Mouse (Mus musculus): ENCODE measurements around the gene Cnot11. TPM values are rescaled to one million over a fixed set of nuclear protein-coding genes. Genes with fewer than 3 reads are reported as not detected.
"Not testable (repeated sequence)": the region's sequence is repeated elsewhere in the genome, so short reads cannot be mapped to it uniquely, and the experiment has no call there.

Gene Cnot11
- polyA plus RNA-seq, 1 experiment from 2014 or later, result 16.9 TPM

DNA sequence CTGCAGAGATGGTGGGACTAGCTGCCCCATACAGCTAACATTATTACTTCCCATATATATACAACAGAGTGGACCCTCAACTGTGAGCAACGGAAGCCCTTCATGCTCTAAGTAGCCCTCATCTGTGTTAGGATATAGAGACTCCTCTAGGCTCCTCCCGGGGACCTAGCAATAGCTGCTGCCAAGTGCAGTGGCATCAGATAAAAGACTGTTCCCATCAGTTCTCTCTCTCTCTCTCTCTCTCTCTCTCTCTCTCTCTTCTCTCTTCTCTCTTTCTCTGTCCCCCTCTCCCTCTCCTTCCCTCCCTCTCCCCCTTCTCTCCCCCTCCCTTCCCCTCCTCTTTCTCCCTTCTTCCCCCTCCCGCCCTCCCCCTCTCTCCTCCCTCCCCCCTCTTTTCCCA is 46.4 kb downstream of the Cnot11 start:
- Histone ChIP-seq H3K4me3 (replicated peaks; ENCODE audit: low read depth, low read length) (no peak overlapping the region), H3K27ac (replicated peaks; ENCODE audit: low read depth, low read length) (no peak overlapping the region), H3K36me3 (ENCODE audit: control insufficient read depth, insufficient read depth, low read length) (no peaks in the 10 kb centered on the region), H3K9me3 (ENCODE audit: control insufficient read depth, low read length) (no peaks in the 10 kb centered on the region), H3K27me3 (ENCODE audit: control insufficient read depth, insufficient read depth, low read length) (no peaks in the 10 kb centered on the region), H3K9ac (replicated peaks; ENCODE audit: low read length) (no peak overlapping the region), H3K4me1 (ENCODE audit: control insufficient read depth, insufficient read depth, low read length) (no peaks in the 10 kb centered on the region), H3K4me2 (ENCODE audit: low read length) (no peak overlapping the region)
- DNase-seq (no peak), ATAC-seq (ENCODE audit: low FRiP score, low TSS enrichment) (no peak)
- WGBS, result 84% methylated on average over 2 of the region's 3 CpGs

DNA sequence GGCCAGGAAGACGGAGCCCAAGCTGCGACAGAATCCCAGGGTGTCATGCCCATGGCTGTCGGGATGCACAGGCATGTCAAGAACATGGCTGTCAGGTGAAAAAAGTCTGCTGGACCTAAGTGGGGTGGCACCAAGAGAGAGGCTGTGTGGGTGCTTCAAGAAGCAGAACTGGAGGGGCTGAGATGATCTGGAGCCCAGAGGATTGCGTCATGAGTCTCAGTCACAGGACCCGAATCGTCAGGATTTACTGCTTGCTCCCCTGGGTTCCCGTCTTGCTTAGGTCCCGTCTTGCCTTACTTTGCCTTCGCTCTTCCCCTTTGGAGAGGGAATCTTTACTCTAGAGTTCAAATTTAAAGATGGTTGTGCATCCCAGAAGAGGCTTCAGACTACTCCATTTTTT is 48.4 kb downstream of the Cnot11 start:
- Histone ChIP-seq H3K4me3 (replicated peaks; ENCODE audit: low read depth, low read length) (no peak overlapping the region), H3K36me3 (ENCODE audit: control insufficient read depth, insufficient read depth, low read length) (no peaks in the 10 kb centered on the region), H3K4me1 (ENCODE audit: control insufficient read depth, insufficient read depth, low read length) (no peaks in the 10 kb centered on the region), H3K27ac (replicated peaks; ENCODE audit: low read depth, low read length) (no peak overlapping the region), H3K9ac (replicated peaks; ENCODE audit: low read length) (no peak overlapping the region), H3K4me2 (ENCODE audit: low read length) (no peak overlapping the region), H3K27me3 (ENCODE audit: control insufficient read depth, insufficient read depth, low read length) (no peaks in the 10 kb centered on the region), H3K9me3 (ENCODE audit: control insufficient read depth, low read length) (no peaks in the 10 kb centered on the region)
- no peak for DNase-seq
- no peak for ATAC-seq (ENCODE audit: low FRiP score, low TSS enrichment)
- 90% methylated on average over 9 of the region's 9 CpGs for WGBS

DNA sequence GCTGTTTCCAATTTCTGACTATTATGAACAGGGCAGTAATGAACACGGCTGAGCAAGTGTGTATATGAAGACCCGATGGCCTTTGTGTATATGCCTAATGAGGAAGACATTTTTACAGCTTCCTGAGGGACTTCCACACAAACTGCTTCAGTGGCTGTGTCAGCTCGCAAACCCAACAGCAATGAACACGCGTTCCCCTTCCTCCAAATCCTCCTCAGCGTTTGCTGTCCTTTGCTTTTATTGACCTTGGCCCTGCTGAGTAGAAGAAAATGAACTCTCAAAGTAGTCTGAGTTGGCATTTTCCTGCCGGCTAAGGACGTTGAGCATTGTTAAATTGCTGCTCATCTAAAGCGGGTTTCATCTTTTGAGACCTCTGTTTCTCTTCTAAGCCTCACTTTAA is 50.6 kb downstream of the Cnot11 start:
- H3K4me2 ChIP-seq (ENCODE audit: low read length), result no peak overlapping the region
- H3K4me3 ChIP-seq (replicated peaks; ENCODE audit: low read depth, low read length), result no peak overlapping the region
- ATAC-seq (ENCODE audit: low FRiP score, low TSS enrichment) (no peak), DNase-seq (no peak)
- H3K27me3 ChIP-seq (ENCODE audit: control insufficient read depth, insufficient read depth, low read length), result no peaks in the 10 kb centered on the region
- no peak overlapping the region for H3K27ac ChIP-seq (replicated peaks; ENCODE audit: low read depth, low read length)
- no peak overlapping the region for H3K9ac ChIP-seq (replicated peaks; ENCODE audit: low read length)
- no peaks in the 10 kb centered on the region for H3K9me3 ChIP-seq (ENCODE audit: control insufficient read depth, low read length)
- WGBS, result 88% methylated on average over 9 of the region's 9 CpGs
- no peaks in the 10 kb centered on the region for H3K36me3 ChIP-seq (ENCODE audit: control insufficient read depth, insufficient read depth, low read length)
- H3K4me1 ChIP-seq (ENCODE audit: control insufficient read depth, insufficient read depth, low read length), result no peaks in the 10 kb centered on the region

DNA sequence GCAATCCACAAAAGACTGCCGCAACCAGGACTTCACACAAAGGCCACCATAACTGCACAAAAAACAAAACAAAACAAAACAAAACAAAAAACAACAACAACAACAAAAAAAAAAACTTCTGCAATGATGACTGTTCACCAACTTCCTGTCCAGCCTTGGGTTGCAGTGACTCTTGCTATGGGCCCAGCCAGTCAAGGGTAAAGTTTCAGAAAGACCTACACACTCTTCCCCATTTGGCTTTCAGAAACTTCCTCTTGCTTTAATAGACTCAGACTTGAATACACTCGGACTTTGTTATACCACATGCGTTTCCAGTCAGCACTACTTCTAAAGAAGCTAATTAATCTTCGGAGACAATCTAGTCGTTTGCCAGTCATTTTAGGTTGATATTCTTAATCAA is 55.4 kb downstream of the Cnot11 start:
- no peak overlapping the region for H3K9ac ChIP-seq (replicated peaks; ENCODE audit: low read length)
- no peak overlapping the region for H3K4me2 ChIP-seq (ENCODE audit: low read length)
- no peaks in the 10 kb centered on the region for H3K9me3 ChIP-seq (ENCODE audit: control insufficient read depth, low read length)
- ATAC-seq (ENCODE audit: low FRiP score, low TSS enrichment) (no peak), DNase-seq (no peak)
- no peaks in the 10 kb centered on the region for H3K4me1 ChIP-seq (ENCODE audit: control insufficient read depth, insufficient read depth, low read length)
- 94% methylated on average over 5 of the region's 5 CpGs for WGBS
- no peaks in the 10 kb centered on the region for H3K27me3 ChIP-seq (ENCODE audit: control insufficient read depth, insufficient read depth, low read length)
- no peak overlapping the region for H3K4me3 ChIP-seq (replicated peaks; ENCODE audit: low read depth, low read length)
- H3K27ac ChIP-seq (replicated peaks; ENCODE audit: low read depth, low read length), result no peak overlapping the region
- H3K36me3 ChIP-seq (ENCODE audit: control insufficient read depth, insufficient read depth, low read length), result no peaks in the 10 kb centered on the region

DNA sequence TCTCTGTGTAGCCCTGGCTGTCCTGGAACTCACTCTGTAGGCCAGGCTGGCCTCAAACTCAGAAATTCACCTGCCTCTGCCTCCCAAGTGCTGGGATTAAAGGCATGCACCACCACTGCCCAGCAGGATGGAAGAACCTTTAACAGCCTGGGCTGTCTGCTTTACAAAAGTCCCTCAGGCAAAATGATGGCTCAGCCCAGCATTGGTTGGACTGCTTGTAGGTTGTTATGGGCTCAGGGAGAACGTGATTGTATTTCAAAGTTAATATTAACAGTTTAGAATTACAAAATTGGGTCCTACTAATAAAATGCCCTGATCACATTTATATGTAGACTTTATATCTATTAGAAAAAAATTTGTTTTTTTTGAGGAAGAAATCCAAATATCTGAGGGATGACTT is 56.8 kb downstream of the Cnot11 start:
- not testable (repeated sequence) for H3K9ac ChIP-seq (replicated peaks; ENCODE audit: low read length); H3K9me3 ChIP-seq (ENCODE audit: control insufficient read depth, low read length); H3K27me3 ChIP-seq (ENCODE audit: control insufficient read depth, insufficient read depth, low read length); H3K4me2 ChIP-seq (ENCODE audit: low read length); H3K27ac ChIP-seq (replicated peaks; ENCODE audit: low read depth, low read length); DNase-seq; H3K4me1 ChIP-seq (ENCODE audit: control insufficient read depth, insufficient read depth, low read length); H3K4me3 ChIP-seq (replicated peaks; ENCODE audit: low read depth, low read length); ATAC-seq (ENCODE audit: low FRiP score, low TSS enrichment); H3K36me3 ChIP-seq (ENCODE audit: control insufficient read depth, insufficient read depth, low read length)
- 76% methylated on average over 1 of the region's 1 CpGs for WGBS

DNA sequence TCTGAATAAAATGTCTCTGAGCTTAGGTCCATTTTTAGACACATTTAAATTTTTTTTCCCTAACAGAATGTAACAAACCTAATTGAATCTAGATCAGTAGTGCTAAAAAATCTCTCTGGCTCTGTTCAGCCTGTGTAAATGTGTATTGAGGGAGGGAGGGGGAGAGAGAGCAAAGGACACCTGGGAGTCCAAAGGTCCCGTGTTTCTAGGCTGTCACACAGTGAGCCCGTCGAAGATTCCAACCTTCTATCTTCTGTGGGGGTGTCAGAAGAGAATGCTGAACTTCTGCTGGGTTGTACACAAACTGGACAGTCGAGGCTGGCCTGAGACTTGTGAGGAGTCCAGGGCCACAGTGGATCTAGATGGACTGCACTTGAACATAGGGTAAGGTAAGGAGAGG is 57.3 kb downstream of the Cnot11 start:
- 81% methylated on average over 4 of the region's 4 CpGs for WGBS
- Histone ChIP-seq H3K27me3 (ENCODE audit: control insufficient read depth, insufficient read depth, low read length) (no peaks in the 10 kb centered on the region), H3K4me1 (ENCODE audit: control insufficient read depth, insufficient read depth, low read length) (no peaks in the 10 kb centered on the region), H3K36me3 (ENCODE audit: control insufficient read depth, insufficient read depth, low read length) (no peaks in the 10 kb centered on the region), H3K9me3 (ENCODE audit: control insufficient read depth, low read length) (no peaks in the 10 kb centered on the region), H3K9ac (replicated peaks; ENCODE audit: low read length) (no peak overlapping the region), H3K4me3 (replicated peaks; ENCODE audit: low read depth, low read length) (no peak overlapping the region), H3K27ac (replicated peaks; ENCODE audit: low read depth, low read length) (no peak overlapping the region), H3K4me2 (ENCODE audit: low read length) (no peak overlapping the region)
- ATAC-seq (ENCODE audit: low FRiP score, low TSS enrichment), result no peak
- DNase-seq, result no peak

DNA sequence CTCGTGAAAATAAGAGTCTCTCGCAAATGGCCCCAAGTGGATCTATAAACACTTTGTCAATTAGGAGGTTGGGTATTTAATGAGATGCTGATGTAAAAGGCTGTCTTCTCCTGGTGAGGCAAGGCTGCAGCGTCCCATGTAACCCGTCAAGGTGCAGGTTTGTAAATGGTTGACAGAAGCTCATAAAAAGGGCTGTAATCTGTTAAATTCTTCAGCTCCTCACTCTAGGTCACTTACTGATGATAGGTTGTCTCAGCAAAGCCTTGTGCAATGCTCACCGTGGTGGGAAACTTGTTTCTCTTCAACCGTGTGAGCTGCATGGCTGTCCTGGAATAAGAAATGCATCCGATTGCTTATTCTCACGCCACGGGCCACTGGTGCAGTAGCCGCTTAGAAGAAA is 59.0 kb downstream of the Cnot11 start:
- no peak overlapping the region for H3K9ac ChIP-seq (replicated peaks; ENCODE audit: low read length)
- ATAC-seq (ENCODE audit: low FRiP score, low TSS enrichment) (no peak), DNase-seq (no peak)
- H3K36me3 ChIP-seq (ENCODE audit: control insufficient read depth, insufficient read depth, low read length), result no peaks in the 10 kb centered on the region
- no peaks in the 10 kb centered on the region for H3K27me3 ChIP-seq (ENCODE audit: control insufficient read depth, insufficient read depth, low read length)
- no peaks in the 10 kb centered on the region for H3K9me3 ChIP-seq (ENCODE audit: control insufficient read depth, low read length)
- H3K4me1 ChIP-seq (ENCODE audit: control insufficient read depth, insufficient read depth, low read length), result no peaks in the 10 kb centered on the region
- 87% methylated on average over 10 of the region's 10 CpGs for WGBS
- H3K4me3 ChIP-seq (replicated peaks; ENCODE audit: low read depth, low read length), result no peak overlapping the region
- H3K4me2 ChIP-seq (ENCODE audit: low read length), result no peak overlapping the region
- no peak overlapping the region for H3K27ac ChIP-seq (replicated peaks; ENCODE audit: low read depth, low read length)

Other genes starting within 250 kb of the Cnot11 start
- 449 and 521 TPM in 2 replicates for gene Rpl31, start 167.2 kb upstream of the Cnot11 start, polyA plus RNA-seq (2014; fragmentation: Nextera tagmentation; extraction: Ambion mirVana)
- 8.9 and 12.1 TPM in 2 replicates for gene Tbc1d8, start 56.2 kb upstream of the Cnot11 start, polyA plus RNA-seq (2014; fragmentation: Nextera tagmentation; extraction: Ambion mirVana)
- 21.5 and 25.7 TPM in 2 replicates for gene Rnf149, start 42.4 kb downstream of the Cnot11 start, polyA plus RNA-seq (2014; fragmentation: Nextera tagmentation; extraction: Ambion mirVana)
- 4.2 and 5.8 TPM in 2 replicates for gene Creg2, start 116.5 kb downstream of the Cnot11 start, polyA plus RNA-seq (2014; fragmentation: Nextera tagmentation; extraction: Ambion mirVana)
- 0.13 and 0.22 TPM in 2 replicates for gene Rfx8, start 186.0 kb downstream of the Cnot11 start, polyA plus RNA-seq (2014; fragmentation: Nextera tagmentation; extraction: Ambion mirVana)